Mouse (Mus musculus): ENCODE measurements around the gene Aff3. TPM values are rescaled to one million over a fixed set of nuclear protein-coding genes. Genes with fewer than 3 reads are reported as not detected.

The Aff3 gene
- total and polyA plus RNA-seq, 3 experiments = 1.4 to 3.1 (median 2.4) TPM

- no peaks in the 10 kb centered on the region for H3K36me3 ChIP-seq (ENCODE audit: control insufficient read depth, insufficient read depth, low read length)
- no peaks in the 10 kb centered on the region for H3K79me2 ChIP-seq (replicated peaks; ENCODE audit: control insufficient read depth, insufficient read depth, low read length)
- no peaks in the 10 kb centered on the region for H3K27me3 ChIP-seq (ENCODE audit: control insufficient read depth, insufficient read depth, low read length)
- no peak overlapping the region for H3K27ac ChIP-seq
- no peak for DNase-seq
- TF ChIP-seq EP300 (IDR thresholded peaks at IDR 0.05; ENCODE audit: insufficient read depth, low read depth, low read length) (no peak), CTCF (IDR thresholded peaks at IDR 0.05) (no peak), POLR2A (IDR thresholded peaks at IDR 0.05; ENCODE audit: insufficient read depth, low read depth, low read length) (no peak)
- WGBS = 77% methylated on average over 5 of the region's 5 CpGs
- no peak overlapping the region for H3K9ac ChIP-seq (ENCODE audit: low read depth, low read length)
- H3K4me3 ChIP-seq = no peak overlapping the region
- intact Hi-C loops (cut with DNase I) = no loop called here
- H3K4me1 ChIP-seq (ENCODE audit: control insufficient read depth, insufficient read depth, low read length) = no peaks in the 10 kb centered on the region
Observed at GRCm38 (mm10) chr1:38150086-38150485, 514.7 kb downstream of the Aff3 start.

DNA sequence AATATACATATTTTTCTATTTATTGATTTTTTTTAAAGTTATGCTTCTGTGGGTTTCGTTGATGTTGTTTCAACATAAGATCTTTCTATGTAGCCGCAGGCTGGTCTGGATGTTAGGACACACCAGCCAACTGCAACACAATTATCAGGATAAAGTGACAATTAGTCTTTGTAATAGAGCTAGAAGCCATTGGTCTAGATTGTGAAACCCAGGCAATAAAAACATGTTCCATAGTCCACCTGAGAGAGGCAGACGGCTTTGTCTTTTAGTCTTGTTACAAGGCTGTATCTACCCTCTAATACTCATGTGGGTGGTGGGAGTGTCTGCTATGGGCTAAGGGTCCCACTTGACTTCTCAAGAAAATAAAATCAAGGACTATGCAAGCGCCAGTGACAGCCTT is 518.7 kb downstream of the Aff3 start:
- H3K27ac ChIP-seq = no peak overlapping the region
- no peaks in the 10 kb centered on the region for H3K79me2 ChIP-seq (replicated peaks; ENCODE audit: control insufficient read depth, insufficient read depth, low read length)
- no peak overlapping the region for H3K9ac ChIP-seq (ENCODE audit: low read depth, low read length)
- no peak for DNase-seq
- no peaks in the 10 kb centered on the region for H3K4me1 ChIP-seq (ENCODE audit: control insufficient read depth, insufficient read depth, low read length)
- TF ChIP-seq POLR2A (IDR thresholded peaks at IDR 0.05; ENCODE audit: insufficient read depth, low read depth, low read length) = no peak
- 91% methylated on average over 4 of the region's 4 CpGs for WGBS
- no peaks in the 10 kb centered on the region for H3K27me3 ChIP-seq (ENCODE audit: control insufficient read depth, insufficient read depth, low read length)
- no peaks in the 10 kb centered on the region for H3K36me3 ChIP-seq (ENCODE audit: control insufficient read depth, insufficient read depth, low read length)
- intact Hi-C loops (cut with DNase I) = no loop called here
- H3K4me3 ChIP-seq = no peak overlapping the region

DNA sequence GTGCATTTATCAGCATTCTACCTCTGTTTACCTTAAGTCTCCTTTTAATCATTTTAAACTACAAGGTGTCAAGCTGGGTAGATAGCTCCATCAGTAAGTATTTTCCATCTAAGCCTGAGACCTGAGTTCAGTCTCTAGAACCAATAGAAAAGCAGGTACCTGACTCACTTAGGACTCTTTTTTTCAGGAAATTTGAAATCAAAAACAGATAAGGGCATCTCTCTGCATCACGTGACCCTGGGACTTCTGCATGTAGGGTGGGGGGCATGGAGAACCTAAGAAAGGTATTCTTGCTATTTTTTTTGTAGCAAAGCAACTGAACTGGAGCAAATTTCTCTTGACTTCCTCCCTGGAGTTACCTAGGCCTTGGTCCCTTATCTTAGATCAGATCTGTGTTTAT is 523.4 kb downstream of the Aff3 start:
- no peak overlapping the region for H3K27ac ChIP-seq
- no peak overlapping the region for H3K4me3 ChIP-seq
- H3K9ac ChIP-seq (ENCODE audit: low read depth, low read length) = no peak overlapping the region
- intact Hi-C loops (cut with DNase I) = no loop called here
- no peaks in the 10 kb centered on the region for H3K27me3 ChIP-seq (ENCODE audit: control insufficient read depth, insufficient read depth, low read length)
- no peak for DNase-seq
- 88% methylated on average over 1 of the region's 1 CpGs for WGBS
- H3K4me1 ChIP-seq (ENCODE audit: control insufficient read depth, insufficient read depth, low read length) = no peaks in the 10 kb centered on the region
- no peaks in the 10 kb centered on the region for H3K79me2 ChIP-seq (replicated peaks; ENCODE audit: control insufficient read depth, insufficient read depth, low read length)
- TF ChIP-seq POLR2A (IDR thresholded peaks at IDR 0.05; ENCODE audit: insufficient read depth, low read depth, low read length) (no peak), EP300 (IDR thresholded peaks at IDR 0.05; ENCODE audit: insufficient read depth, low read depth, low read length) (no peak), CTCF (IDR thresholded peaks at IDR 0.05) (no peak)
- H3K36me3 ChIP-seq (ENCODE audit: control insufficient read depth, insufficient read depth, low read length) = no peaks in the 10 kb centered on the region

- no peak overlapping the region for H3K4me3 ChIP-seq
- no peak for DNase-seq
- H3K4me1 ChIP-seq (ENCODE audit: control insufficient read depth, insufficient read depth, low read length) = no peaks in the 10 kb centered on the region
- TF ChIP-seq EP300 (IDR thresholded peaks at IDR 0.05; ENCODE audit: insufficient read depth, low read depth, low read length) (no peak), CTCF (IDR thresholded peaks at IDR 0.05) (no peak), POLR2A (IDR thresholded peaks at IDR 0.05; ENCODE audit: insufficient read depth, low read depth, low read length) (no peak)
- H3K27me3 ChIP-seq (ENCODE audit: control insufficient read depth, insufficient read depth, low read length) = no peaks in the 10 kb centered on the region
- H3K27ac ChIP-seq = no peak overlapping the region
- no peaks in the 10 kb centered on the region for H3K36me3 ChIP-seq (ENCODE audit: control insufficient read depth, insufficient read depth, low read length)
- no peaks in the 10 kb centered on the region for H3K79me2 ChIP-seq (replicated peaks; ENCODE audit: control insufficient read depth, insufficient read depth, low read length)
- H3K9ac ChIP-seq (ENCODE audit: low read depth, low read length) = no peak overlapping the region
- 63% methylated on average over 2 of the region's 2 CpGs for WGBS
- intact Hi-C loops (cut with DNase I) = no loop called here
Observed at GRCm38 (mm10) chr1:38140911-38141310, 523.8 kb downstream of the Aff3 start.

DNA sequence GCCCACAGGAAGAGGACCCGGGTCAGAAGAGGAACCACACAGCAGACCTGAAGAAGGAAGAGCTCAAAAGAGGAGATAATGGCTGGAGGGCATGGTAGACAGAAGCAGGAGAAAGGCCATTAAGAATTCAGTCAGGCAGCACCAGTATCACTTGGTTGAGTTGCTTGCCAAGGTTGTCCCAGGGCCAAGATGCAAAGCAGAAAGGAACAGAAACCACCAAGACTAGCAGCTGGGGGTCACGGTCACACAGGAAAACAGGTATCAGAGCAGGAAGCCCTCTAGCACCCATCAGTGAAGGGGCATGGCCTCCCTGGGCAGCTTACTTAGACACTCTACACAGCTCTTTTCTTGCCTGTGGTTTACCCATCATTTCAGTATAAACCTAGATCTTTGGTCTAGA is 525.4 kb downstream of the Aff3 start:
- Histone ChIP-seq H3K9ac (ENCODE audit: low read depth, low read length) (no peak overlapping the region), H3K79me2 (replicated peaks; ENCODE audit: control insufficient read depth, insufficient read depth, low read length) (no peaks in the 10 kb centered on the region), H3K27me3 (ENCODE audit: control insufficient read depth, insufficient read depth, low read length) (no peaks in the 10 kb centered on the region), H3K36me3 (ENCODE audit: control insufficient read depth, insufficient read depth, low read length) (no peaks in the 10 kb centered on the region), H3K4me3 (no peak overlapping the region), H3K4me1 (ENCODE audit: control insufficient read depth, insufficient read depth, low read length) (no peaks in the 10 kb centered on the region), H3K27ac (no peak overlapping the region)
- no peak for DNase-seq
- intact Hi-C loops (cut with DNase I) = no loop called here
- TF ChIP-seq EP300 (IDR thresholded peaks at IDR 0.05; ENCODE audit: insufficient read depth, low read depth, low read length) = no peak
- no peak for TF ChIP-seq CTCF (IDR thresholded peaks at IDR 0.05)
- TF ChIP-seq POLR2A (IDR thresholded peaks at IDR 0.05; ENCODE audit: insufficient read depth, low read depth, low read length) = no peak
- WGBS = 57% methylated on average over 2 of the region's 2 CpGs

GRCm38 (mm10) chr1:38132942-38133341 is 531.8 kb downstream of the Aff3 start:
- H3K36me3 ChIP-seq (ENCODE audit: control insufficient read depth, insufficient read depth, low read length) = no peaks in the 10 kb centered on the region
- WGBS = 31% methylated on average over 6 of the region's 6 CpGs
- H3K79me2 ChIP-seq (replicated peaks; ENCODE audit: control insufficient read depth, insufficient read depth, low read length) = no peaks in the 10 kb centered on the region
- peak in 1 of 2 experiments; percentile 20 for DNase-seq
- 0 out of 2 replicates have a peak, but pooled peaks cover 1% of the 10 kb centered on the region for H3K4me1 ChIP-seq (ENCODE audit: control insufficient read depth, insufficient read depth, low read length)
- intact Hi-C loops (cut with DNase I) = no loop called here
- no peak overlapping the region for H3K27ac ChIP-seq
- H3K4me3 ChIP-seq = no peak overlapping the region
- TF ChIP-seq EP300 (IDR thresholded peaks at IDR 0.05; ENCODE audit: insufficient read depth, low read depth, low read length) (no peak), POLR2A (IDR thresholded peaks at IDR 0.05; ENCODE audit: insufficient read depth, low read depth, low read length) (no peak), CTCF (IDR thresholded peaks at IDR 0.05) (no peak)
- H3K9ac ChIP-seq (ENCODE audit: low read depth, low read length) = no peak overlapping the region
- no peaks in the 10 kb centered on the region for H3K27me3 ChIP-seq (ENCODE audit: control insufficient read depth, insufficient read depth, low read length)
